Mouse (Mus musculus): Measurements from ENCODE around the gene Nav2. TPM values are rescaled to one million over a fixed set of nuclear protein-coding genes. Genes with fewer than 3 reads are reported as not detected.

The Nav2 gene
- polyA plus RNA-seq, 1 experiment from 2014 or later, result 4.1 TPM

- ATAC-seq (ENCODE audit: low read depth), result peak; percentile 90
- 0 out of 2 replicates have a peak overlapping the region, but pooled peaks have one; percentile 12 for H3K4me2 ChIP-seq (ENCODE audit: low read depth, low read length)
Observed at GRCm38 (mm10) chr7:49397441-49398003, 489.0 kb downstream of the Nav2 start.

GRCm38 (mm10) chr7:49398020-49398516, 489.6 kb downstream of the Nav2 start:
- Histone ChIP-seq H3K9me3 (replicated peaks; ENCODE audit: control insufficient read depth, low read length) (no peaks in the 10 kb centered on the region), H3K4me2 (ENCODE audit: low read depth, low read length) (peak overlapping the region; percentile 12), H3K36me3 (ENCODE audit: control insufficient read depth, insufficient read depth) (no peaks in the 10 kb centered on the region), H3K4me1 (ENCODE audit: control insufficient read depth, low read depth, low read length) (peaks cover 5% of the 10 kb centered on the region), H3K4me3 (ENCODE audit: low read depth, low read length) (peak overlapping the region; percentile 23; the same call in 1 of the 2 replicates), H3K27me3 (ENCODE audit: control insufficient read depth, insufficient read depth, low read depth, low read length) (no peaks in the 10 kb centered on the region), H3K9ac (ENCODE audit: low read depth, low read length) (no peak overlapping the region; the same call in 1 of the 2 replicates), H3K27ac (ENCODE audit: low read length) (peak overlapping the region; percentile 68)
- ATAC-seq (ENCODE audit: low read depth), result no peak
- 47% methylated on average over 7 of the region's 7 CpGs for WGBS (ENCODE audit: insufficient replicate concordance)

More at GRCm38 (mm10) chr7:49397441-49398003, 489.0 kb downstream of the Nav2 start:
- Histone ChIP-seq H3K36me3 (ENCODE audit: control insufficient read depth, insufficient read depth) (no peaks in the 10 kb centered on the region), H3K27me3 (ENCODE audit: control insufficient read depth, insufficient read depth, low read depth, low read length) (no peaks in the 10 kb centered on the region), H3K27ac (ENCODE audit: low read length) (peak overlapping the region; percentile 68), H3K4me3 (ENCODE audit: low read depth, low read length) (no peak overlapping the region), H3K9ac (ENCODE audit: low read depth, low read length) (no peak overlapping the region), H3K9me3 (replicated peaks; ENCODE audit: control insufficient read depth, low read length) (no peaks in the 10 kb centered on the region), H3K4me1 (ENCODE audit: control insufficient read depth, low read depth, low read length) (peaks cover 5% of the 10 kb centered on the region)
- WGBS (ENCODE audit: insufficient replicate concordance), result 40% methylated on average over 17 of the region's 17 CpGs

GRCm38 (mm10) chr7:49399314-49399713, 490.8 kb downstream of the Nav2 start:
- peaks cover 5% of the 10 kb centered on the region for H3K4me1 ChIP-seq (ENCODE audit: control insufficient read depth, low read depth, low read length)
- H3K4me3 ChIP-seq (ENCODE audit: low read depth, low read length), result peak overlapping the region; percentile 21; the same call in 1 of the 2 replicates
- H3K36me3 ChIP-seq (ENCODE audit: control insufficient read depth, insufficient read depth), result no peaks in the 10 kb centered on the region
- no peak for ATAC-seq (ENCODE audit: low read depth)
- no peaks in the 10 kb centered on the region for H3K27me3 ChIP-seq (ENCODE audit: control insufficient read depth, insufficient read depth, low read depth, low read length)
- H3K9ac ChIP-seq (ENCODE audit: low read depth, low read length), result no peak overlapping the region
- peak overlapping the region; percentile 12 for H3K4me2 ChIP-seq (ENCODE audit: low read depth, low read length)
- 34% methylated on average over 2 of the region's 2 CpGs for WGBS (ENCODE audit: insufficient replicate concordance)
- no peak overlapping the region for H3K27ac ChIP-seq (ENCODE audit: low read length)
- no peaks in the 10 kb centered on the region for H3K9me3 ChIP-seq (replicated peaks; ENCODE audit: control insufficient read depth, low read length)

GRCm38 (mm10) chr7:49400463-49400862, 491.9 kb downstream of the Nav2 start:
- Histone ChIP-seq H3K4me2 (ENCODE audit: low read depth, low read length) (no peak overlapping the region), H3K27me3 (ENCODE audit: control insufficient read depth, insufficient read depth, low read depth, low read length) (no peaks in the 10 kb centered on the region), H3K4me3 (ENCODE audit: low read depth, low read length) (no peak overlapping the region), H3K36me3 (ENCODE audit: control insufficient read depth, insufficient read depth) (no peaks in the 10 kb centered on the region), H3K27ac (ENCODE audit: low read length) (no peak overlapping the region), H3K4me1 (ENCODE audit: control insufficient read depth, low read depth, low read length) (peaks cover 5% of the 10 kb centered on the region), H3K9me3 (replicated peaks; ENCODE audit: control insufficient read depth, low read length) (no peaks in the 10 kb centered on the region), H3K9ac (ENCODE audit: low read depth, low read length) (no peak overlapping the region)
- no peak for ATAC-seq (ENCODE audit: low read depth)
- WGBS (ENCODE audit: insufficient replicate concordance), result 75% methylated on average over 19 of the region's 19 CpGs

- H3K36me3 ChIP-seq (ENCODE audit: control insufficient read depth, insufficient read depth), result no peaks in the 10 kb centered on the region
- no peak overlapping the region for H3K27ac ChIP-seq (ENCODE audit: low read length)
- no peak overlapping the region for H3K4me3 ChIP-seq (ENCODE audit: low read depth, low read length)
- H3K9ac ChIP-seq (ENCODE audit: low read depth, low read length), result no peak overlapping the region
- 0 out of 2 replicates have a peak, but pooled peaks cover 2% of the 10 kb centered on the region for H3K4me1 ChIP-seq (ENCODE audit: control insufficient read depth, low read depth, low read length)
- no peaks in the 10 kb centered on the region for H3K27me3 ChIP-seq (ENCODE audit: control insufficient read depth, insufficient read depth, low read depth, low read length)
- 49% methylated on average over 5 of the region's 5 CpGs for WGBS (ENCODE audit: insufficient replicate concordance)
- ATAC-seq (ENCODE audit: low read depth), result no peak
- no peaks in the 10 kb centered on the region for H3K9me3 ChIP-seq (replicated peaks; ENCODE audit: control insufficient read depth, low read length)
- no peak overlapping the region for H3K4me2 ChIP-seq (ENCODE audit: low read depth, low read length)
Observed at GRCm38 (mm10) chr7:49402526-49402925, 494.0 kb downstream of the Nav2 start.

- no peaks in the 10 kb centered on the region for H3K27me3 ChIP-seq (ENCODE audit: control insufficient read depth, insufficient read depth, low read depth, low read length)
- no peaks in the 10 kb centered on the region for H3K4me1 ChIP-seq (ENCODE audit: control insufficient read depth, low read depth, low read length)
- no peak overlapping the region for H3K27ac ChIP-seq (ENCODE audit: low read length)
- H3K4me2 ChIP-seq (ENCODE audit: low read depth, low read length), result no peak overlapping the region
- no peaks in the 10 kb centered on the region for H3K36me3 ChIP-seq (ENCODE audit: control insufficient read depth, insufficient read depth)
- H3K9ac ChIP-seq (ENCODE audit: low read depth, low read length), result no peak overlapping the region
- no peak overlapping the region for H3K4me3 ChIP-seq (ENCODE audit: low read depth, low read length)
- no peaks in the 10 kb centered on the region for H3K9me3 ChIP-seq (replicated peaks; ENCODE audit: control insufficient read depth, low read length)
- ATAC-seq (ENCODE audit: low read depth), result no peak
- WGBS (ENCODE audit: insufficient replicate concordance), result 57% methylated on average over 9 of the region's 9 CpGs
Observed at GRCm38 (mm10) chr7:49407688-49408087, 499.2 kb downstream of the Nav2 start.

GRCm38 (mm10) chr7:49408625-49409024, 500.1 kb downstream of the Nav2 start:
- no peaks in the 10 kb centered on the region for H3K36me3 ChIP-seq (ENCODE audit: control insufficient read depth, insufficient read depth)
- H3K4me3 ChIP-seq (ENCODE audit: low read depth, low read length), result no peak overlapping the region
- ATAC-seq (ENCODE audit: low read depth), result no peak
- H3K27ac ChIP-seq (ENCODE audit: low read length), result no peak overlapping the region
- H3K27me3 ChIP-seq (ENCODE audit: control insufficient read depth, insufficient read depth, low read depth, low read length), result no peaks in the 10 kb centered on the region
- H3K9ac ChIP-seq (ENCODE audit: low read depth, low read length), result no peak overlapping the region
- no peak overlapping the region for H3K4me2 ChIP-seq (ENCODE audit: low read depth, low read length)
- H3K4me1 ChIP-seq (ENCODE audit: control insufficient read depth, low read depth, low read length), result no peaks in the 10 kb centered on the region
- H3K9me3 ChIP-seq (replicated peaks; ENCODE audit: control insufficient read depth, low read length), result no peaks in the 10 kb centered on the region
- WGBS (ENCODE audit: insufficient replicate concordance), result 76% methylated on average over 7 of the region's 7 CpGs

- Histone ChIP-seq H3K9me3 (replicated peaks; ENCODE audit: control insufficient read depth, low read length) (no peaks in the 10 kb centered on the region), H3K4me3 (ENCODE audit: low read depth, low read length) (no peak overlapping the region), H3K9ac (ENCODE audit: low read depth, low read length) (no peak overlapping the region), H3K27ac (ENCODE audit: low read length) (no peak overlapping the region), H3K27me3 (ENCODE audit: control insufficient read depth, insufficient read depth, low read depth, low read length) (no peaks in the 10 kb centered on the region), H3K36me3 (ENCODE audit: control insufficient read depth, insufficient read depth) (no peaks in the 10 kb centered on the region), H3K4me2 (ENCODE audit: low read depth, low read length) (no peak overlapping the region), H3K4me1 (ENCODE audit: control insufficient read depth, low read depth, low read length) (no peaks in the 10 kb centered on the region)
- WGBS (ENCODE audit: insufficient replicate concordance), result 71% methylated on average over 3 of the region's 3 CpGs
- ATAC-seq (ENCODE audit: low read depth), result no peak
Observed at GRCm38 (mm10) chr7:49409265-49409664, 500.7 kb downstream of the Nav2 start.

GRCm38 (mm10) chr7:49410188-49410587, 501.7 kb downstream of the Nav2 start:
- no peak overlapping the region for H3K27ac ChIP-seq (ENCODE audit: low read length)
- H3K9me3 ChIP-seq (replicated peaks; ENCODE audit: control insufficient read depth, low read length), result no peaks in the 10 kb centered on the region
- WGBS (ENCODE audit: insufficient replicate concordance), result 57% methylated on average over 5 of the region's 5 CpGs
- no peak for ATAC-seq (ENCODE audit: low read depth)
- H3K4me1 ChIP-seq (ENCODE audit: control insufficient read depth, low read depth, low read length), result no peaks in the 10 kb centered on the region
- H3K27me3 ChIP-seq (ENCODE audit: control insufficient read depth, insufficient read depth, low read depth, low read length), result no peaks in the 10 kb centered on the region
- no peak overlapping the region for H3K4me2 ChIP-seq (ENCODE audit: low read depth, low read length)
- no peak overlapping the region for H3K4me3 ChIP-seq (ENCODE audit: low read depth, low read length)
- no peak overlapping the region for H3K9ac ChIP-seq (ENCODE audit: low read depth, low read length)
- no peaks in the 10 kb centered on the region for H3K36me3 ChIP-seq (ENCODE audit: control insufficient read depth, insufficient read depth)

Measured in liver, embryonic 16.5 days (tissue).